ENCODE assay signal across 24 mouse cellular contexts in genomic region chr10:120928183-120928582, GRCm38 (mm10). TPM values are rescaled to one million over a fixed set of nuclear protein-coding genes. Genes with fewer than 3 reads are reported as not detected.
DNase-seq lines count a peak whose midpoint lies in the region; ATAC-seq lines count a peak whose summit lies in the region.
"Had no signal": no experiment of that assay in that cellular context is flagged by ENCODE, and none has a peak within 500 bp of the region (broad histone marks: within the 10 kb centered on the region; RNA-seq: fewer than 3 reads in every experiment).

No protein-coding gene starts in this region.

- H3K9me3 ChIP-seq in kidney, embryonic 14.5 days (ENCODE audit: control insufficient read depth, low read length), result no peaks in the 10 kb centered on the region
- H3K9me3 ChIP-seq: embryonic facial prominence, embryonic 10.5 days; embryonic facial prominence, embryonic 13.5 days; forebrain, embryonic 12.5 days; forebrain, embryonic 15.5 days; heart, embryonic 10.5 days; heart, embryonic 13.5 days; hindbrain, embryonic 12.5 days; hindbrain, embryonic 15.5 days had no signal

- H3K9ac ChIP-seq in kidney, embryonic 14.5 days (ENCODE audit: low read depth, low read length), result no peak overlapping the region
- H3K9ac ChIP-seq: embryonic facial prominence, embryonic 13.5 days; forebrain, embryonic 12.5 days; forebrain, embryonic 15.5 days; heart, embryonic 13.5 days; hindbrain, embryonic 12.5 days; hindbrain, embryonic 15.5 days had no signal

- H3K4me1 ChIP-seq in kidney, embryonic 14.5 days (ENCODE audit: control insufficient read depth, insufficient read depth, low read length), result no peaks in the 10 kb centered on the region
- H3K4me1 ChIP-seq: embryonic facial prominence, embryonic 10.5 days; embryonic facial prominence, embryonic 13.5 days; forebrain, embryonic 12.5 days; forebrain, embryonic 15.5 days; heart, embryonic 10.5 days; heart, embryonic 13.5 days; hindbrain, embryonic 12.5 days; hindbrain, embryonic 15.5 days had no signal

- no peaks in the 10 kb centered on the region for H3K27me3 ChIP-seq in kidney, embryonic 14.5 days (ENCODE audit: control insufficient read depth, insufficient read depth, low read length)
- H3K27me3 ChIP-seq: embryonic facial prominence, embryonic 13.5 days; forebrain, embryonic 12.5 days; forebrain, embryonic 15.5 days; heart, embryonic 13.5 days; hindbrain, embryonic 12.5 days; hindbrain, embryonic 15.5 days had no signal

- 84% methylated on average over 5 of the region's 5 CpGs for WGBS in kidney, embryonic 14.5 days

- ATAC-seq in kidney, embryonic 14.5 days (ENCODE audit: low FRiP score, low TSS enrichment), result no peak
- no peak for ATAC-seq in CD4-positive, CD25-positive, alpha-beta regulatory T cell, adult 4 months
- ATAC-seq: activated CD4-positive, CD25-positive, alpha-beta regulatory T cell, adult 4 months; forebrain, embryonic 15.5 days had no signal

- H3K27ac ChIP-seq in kidney, embryonic 14.5 days (ENCODE audit: low read depth, low read length), result no peak overlapping the region
- H3K27ac ChIP-seq: embryonic facial prominence, embryonic 10.5 days; embryonic facial prominence, embryonic 13.5 days; forebrain, embryonic 12.5 days; forebrain, embryonic 15.5 days; heart, embryonic 10.5 days; heart, embryonic 13.5 days; hindbrain, embryonic 12.5 days; hindbrain, embryonic 15.5 days had no signal

- H3K4me3 ChIP-seq in kidney, embryonic 14.5 days (ENCODE audit: low read length), result no peak overlapping the region
- H3K4me3 ChIP-seq: embryonic facial prominence, embryonic 10.5 days; embryonic facial prominence, embryonic 13.5 days; erythroblast, embryonic 14.5 days; forebrain, embryonic 12.5 days; forebrain, embryonic 15.5 days; heart, embryonic 10.5 days; heart, embryonic 13.5 days; hindbrain, embryonic 12.5 days; hindbrain, embryonic 15.5 days had no signal

- H3K36me3 ChIP-seq in kidney, embryonic 14.5 days (ENCODE audit: control insufficient read depth, insufficient read depth, low read length), result peaks cover 27% of the 10 kb centered on the region

- DNase-seq in adrenal gland, adult 8-10 months, result peak; percentile 32
- no peak for DNase-seq in adrenal gland, postnatal 4 days (ENCODE audit: low spot score in 2 of 2)
- peak; percentile 10 for DNase-seq in kidney, postnatal 14 days
- peak; percentile 44 for DNase-seq in lung, postnatal 36 days
- DNase-seq in lung, postnatal 10 days, result no peak
- DNase-seq in adrenal gland, postnatal 36 days, result peak; percentile 36 to 39
- DNase-seq: cerebellum, adult 11-12 months; cerebellum, adult 8-10 months; cerebellum, postnatal 10 days; cerebellum, postnatal 36 days; embryo, embryonic 11 days; gastrocnemius, postnatal 25 days had no signal

- H3K4me2 ChIP-seq in kidney, embryonic 14.5 days (replicated peaks; ENCODE audit: low read depth, low read length), result no peak overlapping the region
- H3K4me2 ChIP-seq: embryonic facial prominence, embryonic 13.5 days; forebrain, embryonic 12.5 days; forebrain, embryonic 15.5 days; heart, embryonic 13.5 days; hindbrain, embryonic 12.5 days; hindbrain, embryonic 15.5 days had no signal

RNA-seq across cellular contexts. Expression of gene Msrb3, which starts 29.3 kb away (rescaled TPM):
- total RNA-seq in adrenal gland, adult 8-10 months (2022), result 10 to 100 TPM; 50.2 to 86.6 (median 67.3) TPM
- total RNA-seq in adrenal gland, postnatal 4 days (2021), result 10 to 100 TPM; 50.9 to 55.5 TPM
- polyA plus RNA-seq in kidney, embryonic 14.5 days (2014; fragmentation: Nextera tagmentation; extraction: Ambion mirVana), result 10.2 TPM in 2 replicates
- 10 to 100 TPM; 47.1 to 68.1 TPM for total RNA-seq in adrenal gland, postnatal 36 days (2021)
- polyA plus RNA-seq in CD4-positive, CD25-positive, alpha-beta regulatory T cell, adult 4 months (2017; shearing (Covaris generic)), result under 1 TPM; 0.48 to 0.61 TPM
- polyA plus RNA-seq: erythroblast, embryonic 14.5 days had no signal

RNA-seq across cellular contexts. Expression of gene Lemd3, which starts 50.9 kb away (rescaled TPM):
- total RNA-seq in adrenal gland, adult 8-10 months (2022), result 10 to 100 TPM; 24.0 to 36.1 (median 30.1) TPM
- total RNA-seq in adrenal gland, postnatal 4 days (2021), result 10 to 100 TPM; 28.4 to 28.6 TPM
- 5.4 and 5.7 TPM in 2 replicates for polyA plus RNA-seq in kidney, embryonic 14.5 days (2014; fragmentation: Nextera tagmentation; extraction: Ambion mirVana)
- total RNA-seq in adrenal gland, postnatal 36 days (2021), result 10 to 100 TPM; 23.9 to 25.0 TPM
- 1 to 10 TPM; 3.6 to 7.2 TPM for polyA plus RNA-seq in CD4-positive, CD25-positive, alpha-beta regulatory T cell, adult 4 months (2017; shearing (Covaris generic))

Comparison
In these comparisons a context has a peak if more than half of its experiments do, and no peak if none do; other contexts are left out.
1. DNase-seq: peak in adrenal gland, adult 8-10 months (single experiment), kidney, postnatal 14 days (single experiment), lung, postnatal 36 days (single experiment) and adrenal gland, postnatal 36 days (2 of 2); none in adrenal gland, postnatal 4 days (0 of 2) and lung, postnatal 10 days (single experiment).